Mouse (Mus musculus) MEL (cell line): ENCODE measurements around the gene Ttc12.

ENCODE experiments used
- BHLHE40 ChIP-seq: IDR thresholded peaks from 2 replicates; pipeline ENCODE4 v1.6.1; 2012; ENCODE audit warnings: low read depth, mild to moderate bottlenecking, inconsistent platforms, low read length, improper control_type of control experiment, borderline replicate concordance
- CTCF ChIP-seq, 3 experiments: IDR thresholded peaks in 2 of 3; conservative IDR thresholded peaks in 1 of 3; 2 replicates each; pipeline ENCODE4 v1.5.1; 2011 to 2012; ENCODE audit warnings: low read length in 3 of 3, low read depth in 2 of 3, mild to moderate bottlenecking in 2 of 3, improper control_type of control experiment in 1 of 3, inconsistent platforms in 1 of 3, mixed read lengths in 1 of 3, moderate library complexity in 1 of 3; ENCODE audit not compliant: control insufficient read depth in 1 of 3, insufficient read depth in 1 of 3, poor library complexity in 1 of 3, severe bottlenecking in 1 of 3
- EP300 ChIP-seq, 2 experiments: IDR thresholded peaks; 2 replicates each; pipeline ENCODE4 v1.6.1; 2011; ENCODE audit warnings: improper control_type of control experiment in 2 of 2, low read length in 2 of 2, low read depth in 1 of 2, mild to moderate bottlenecking in 1 of 2
- GATA1 ChIP-seq: IDR thresholded peaks from 2 replicates; pipeline ENCODE4 v1.6.1; 2011; ENCODE audit warnings: low read depth, low read length, improper control_type of control experiment
- JUND ChIP-seq: IDR thresholded peaks from 2 replicates; pipeline ENCODE4 v1.6.1; 2011; ENCODE audit warnings: low read depth, mild to moderate bottlenecking, improper control_type of control experiment, low read length
- MAFK ChIP-seq: IDR thresholded peaks from 2 replicates; pipeline ENCODE4 v1.6.1; 2011; ENCODE audit warnings: low read depth, mild to moderate bottlenecking, low read length, improper control_type of control experiment, borderline replicate concordance
- MXI1 ChIP-seq: IDR thresholded peaks from 2 replicates; pipeline ENCODE4 v1.6.1; 2011; ENCODE audit warnings: mild to moderate bottlenecking, low read depth, low read length, improper control_type of control experiment
- MYB ChIP-seq: IDR thresholded peaks from 2 replicates; pipeline ENCODE4 v1.6.1; 2011; ENCODE audit warnings: mild to moderate bottlenecking, low read depth, low read length, improper control_type of control experiment
- POLR2A ChIP-seq, 2 experiments: IDR thresholded peaks; 2 replicates each; pipeline ENCODE4 v1.6.1; 2011 to 2012; ENCODE audit warnings: low read length in 2 of 2, mild to moderate bottlenecking in 2 of 2, control low read depth in 1 of 2, improper control_type of control experiment in 1 of 2, low read depth in 1 of 2, moderate library complexity in 1 of 2; ENCODE audit not compliant: control insufficient read depth in 1 of 2, insufficient read depth in 1 of 2, poor library complexity in 1 of 2
- POLR2AphosphoS5 ChIP-seq: IDR thresholded peaks from 2 replicates; pipeline ENCODE4 v1.6.1; 2012; ENCODE audit warnings: low read depth, borderline replicate concordance, mild to moderate bottlenecking, inconsistent platforms, low read length, moderate library complexity, mixed read lengths
- RAD21 ChIP-seq: IDR thresholded peaks from 2 replicates; pipeline ENCODE4 v1.6.1; 2011; ENCODE audit warnings: mild to moderate bottlenecking, low read depth, low read length, improper control_type of control experiment
- SMC3 ChIP-seq: IDR thresholded peaks from 2 replicates; pipeline ENCODE4 v1.6.1; 2011; ENCODE audit warnings: low read depth, low read length, improper control_type of control experiment
- ZNF384 ChIP-seq: IDR thresholded peaks from 2 replicates; pipeline ENCODE4 v1.6.1; 2012; ENCODE audit warnings: low read depth, mild to moderate bottlenecking, inconsistent platforms, low read length, improper control_type of control experiment

DNA sequence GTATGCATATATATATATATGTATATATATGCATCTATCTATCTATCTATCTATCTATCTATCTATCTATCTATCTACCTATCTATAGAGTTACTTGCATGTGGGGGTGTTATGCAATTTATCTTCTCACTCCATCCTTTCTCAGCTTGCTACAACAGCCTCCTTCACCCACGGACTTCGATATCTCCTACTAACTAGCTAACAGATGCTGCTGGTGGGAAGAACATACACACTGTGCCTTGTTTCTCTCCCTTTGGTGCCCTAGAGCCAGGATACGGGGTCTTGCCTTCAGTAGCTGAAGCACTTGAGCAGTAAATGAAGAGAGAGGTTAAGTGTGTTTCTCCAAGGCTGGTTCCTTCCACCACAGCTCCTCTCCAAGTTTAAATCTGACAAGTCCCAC lies 23.1 kb upstream of the Ttc12 start:
- TF ChIP-seq JUND (no peak), RAD21 (no peak), SMC3 (no peak), EP300 (IDR thresholded peaks at IDR 0.05; ENCODE audit: low read depth in 1 of 2, low read length in 2 of 2) (no peak), BHLHE40 (no peak), GATA1 (no peak), ZNF384 (no peak), MAFK (no peak), MYB (no peak), POLR2A (IDR thresholded peaks at IDR 0.05; ENCODE audit: control insufficient read depth in 1 of 2, insufficient read depth in 1 of 2, low read depth in 1 of 2, low read length in 2 of 2, poor library complexity in 1 of 2) (no peak), MXI1 (no peak), CTCF (IDR thresholded peaks at IDR 0.05 in 2 of 3, conservative IDR thresholded peaks at IDR 0.05 in 1 of 3; ENCODE audit: control insufficient read depth in 1 of 3, insufficient read depth in 1 of 3, low read depth in 2 of 3, low read length in 3 of 3, poor library complexity in 1 of 3, severe bottlenecking in 1 of 3) (no peak), POLR2AphosphoS5 (no peak)
